Mouse (Mus musculus): ENCODE measurements at regions not wholly inside any gene's neighbourhood (a gene's known extent, or its start where the extent isn't known, plus 50 kb on each side); places are given as distances from the start of the nearest gene placed in this dataset.
A peak's percentile ranks its signal among the peaks of the same experiment; 100 is the strongest.
"Not testable (repeated sequence)": the region's sequence is repeated elsewhere in the genome, so short reads cannot be mapped to it uniquely, and the experiment has no call there.

GRCm38 (mm10) chr2:129912556-129912955 is 99.6 kb upstream of the Tgm3 start:
- no peak overlapping the region for H3K27ac ChIP-seq
- no peak overlapping the region for H3K4me2 ChIP-seq
- WGBS: 85% methylated on average over 8 of the region's 8 CpGs
- peaks cover 21% of the 10 kb centered on the region for H3K4me1 ChIP-seq
- H3K27me3 ChIP-seq: no peaks in the 10 kb centered on the region
- no peaks in the 10 kb centered on the region for H3K9me3 ChIP-seq
- ATAC-seq (ENCODE audit: low FRiP score): no peak
- no peaks in the 10 kb centered on the region for H3K36me3 ChIP-seq (replicated peaks)
- H3K4me3 ChIP-seq (replicated peaks): no peak overlapping the region
- H3K9ac ChIP-seq: no peak overlapping the region

- Histone ChIP-seq H3K36me3 (replicated peaks) (no peaks in the 10 kb centered on the region), H3K4me3 (replicated peaks) (no peak overlapping the region), H3K27me3 (no peaks in the 10 kb centered on the region), H3K4me1 (peaks cover 14% of the 10 kb centered on the region), H3K9me3 (no peaks in the 10 kb centered on the region), H3K9ac (no peak overlapping the region), H3K27ac (no peak overlapping the region), H3K4me2 (no peak overlapping the region)
- 91% methylated on average over 8 of the region's 8 CpGs for WGBS
- no peak for ATAC-seq (ENCODE audit: low FRiP score)
Measured at GRCm38 (mm10) chr2:129914261-129914660, 97.9 kb upstream of the Tgm3 start.

- 0 out of 2 replicates have a peak, but pooled peaks cover 2% of the 10 kb centered on the region for H3K4me1 ChIP-seq
- 95% methylated on average over 7 of the region's 7 CpGs for WGBS
- no peak overlapping the region for H3K4me2 ChIP-seq
- no peaks in the 10 kb centered on the region for H3K9me3 ChIP-seq
- no peak overlapping the region for H3K27ac ChIP-seq
- H3K9ac ChIP-seq: no peak overlapping the region
- no peaks in the 10 kb centered on the region for H3K27me3 ChIP-seq
- H3K4me3 ChIP-seq (replicated peaks): no peak overlapping the region
- H3K36me3 ChIP-seq (replicated peaks): no peaks in the 10 kb centered on the region
- ATAC-seq (ENCODE audit: low FRiP score): no peak
Measured at GRCm38 (mm10) chr2:129916411-129916810, 95.7 kb upstream of the Tgm3 start.

- Histone ChIP-seq H3K36me3 (replicated peaks) (no peaks in the 10 kb centered on the region), H3K4me1 (no peaks in the 10 kb centered on the region), H3K9me3 (no peaks in the 10 kb centered on the region), H3K27me3 (no peaks in the 10 kb centered on the region), H3K4me2 (no peak overlapping the region), H3K27ac (no peak overlapping the region), H3K9ac (no peak overlapping the region), H3K4me3 (replicated peaks) (no peak overlapping the region)
- ATAC-seq (ENCODE audit: low FRiP score): no peak
- 86% methylated on average over 9 of the region's 9 CpGs for WGBS
Measured at GRCm38 (mm10) chr2:129918141-129918790, 93.9 kb upstream of the Tgm3 start.

GRCm38 (mm10) chr2:129919551-129919950 is 92.6 kb upstream of the Tgm3 start:
- Histone ChIP-seq H3K9me3 (no peaks in the 10 kb centered on the region), H3K36me3 (replicated peaks) (no peaks in the 10 kb centered on the region), H3K4me3 (replicated peaks) (no peak overlapping the region), H3K9ac (no peak overlapping the region), H3K27ac (no peak overlapping the region), H3K27me3 (no peaks in the 10 kb centered on the region), H3K4me1 (no peaks in the 10 kb centered on the region), H3K4me2 (no peak overlapping the region)
- 90% methylated on average over 4 of the region's 4 CpGs for WGBS
- ATAC-seq (ENCODE audit: low FRiP score): no peak

- H3K4me2 ChIP-seq: no peak overlapping the region
- no peak for ATAC-seq (ENCODE audit: low FRiP score)
- no peak overlapping the region for H3K4me3 ChIP-seq (replicated peaks)
- no peak overlapping the region for H3K27ac ChIP-seq
- no peaks in the 10 kb centered on the region for H3K4me1 ChIP-seq
- no peaks in the 10 kb centered on the region for H3K27me3 ChIP-seq
- no peaks in the 10 kb centered on the region for H3K9me3 ChIP-seq
- no peaks in the 10 kb centered on the region for H3K36me3 ChIP-seq (replicated peaks)
- no peak overlapping the region for H3K9ac ChIP-seq
- 89% methylated on average over 2 of the region's 2 CpGs for WGBS
Measured at GRCm38 (mm10) chr2:129927218-129927617, 84.9 kb upstream of the Tgm3 start.

GRCm38 (mm10) chr2:129933578-129933977 is 78.6 kb upstream of the Tgm3 start:
- 85% methylated on average over 1 of the region's 1 CpGs for WGBS
- Histone ChIP-seq H3K27me3 (no peaks in the 10 kb centered on the region), H3K9me3 (no peaks in the 10 kb centered on the region), H3K9ac (no peak overlapping the region), H3K36me3 (replicated peaks) (no peaks in the 10 kb centered on the region), H3K4me1 (no peaks in the 10 kb centered on the region), H3K4me2 (no peak overlapping the region), H3K4me3 (replicated peaks) (no peak overlapping the region), H3K27ac (no peak overlapping the region)
- ATAC-seq (ENCODE audit: low FRiP score): no peak

GRCm38 (mm10) chr2:129942824-129943223 is 69.3 kb upstream of the Tgm3 start:
- Histone ChIP-seq H3K9me3 (no peaks in the 10 kb centered on the region), H3K4me2 (no peak overlapping the region), H3K4me1 (0 out of 2 replicates have a peak, but pooled peaks cover 2% of the 10 kb centered on the region), H3K4me3 (replicated peaks) (no peak overlapping the region), H3K27me3 (no peaks in the 10 kb centered on the region), H3K9ac (no peak overlapping the region), H3K27ac (no peak overlapping the region), H3K36me3 (replicated peaks) (no peaks in the 10 kb centered on the region)
- no peak for ATAC-seq (ENCODE audit: low FRiP score)
- WGBS: 89% methylated on average over 4 of the region's 4 CpGs

- no peak for ATAC-seq (ENCODE audit: low FRiP score)
- Histone ChIP-seq H3K36me3 (replicated peaks) (no peaks in the 10 kb centered on the region), H3K9ac (0 out of 2 replicates have a peak overlapping the region, but pooled peaks have one; percentile 33), H3K27ac (no peak overlapping the region), H3K4me2 (peak overlapping the region; percentile 47), H3K4me3 (replicated peaks) (peak overlapping the region; percentile 21), H3K9me3 (no peaks in the 10 kb centered on the region), H3K4me1 (0 out of 2 replicates have a peak, but pooled peaks cover 6% of the 10 kb centered on the region), H3K27me3 (no peaks in the 10 kb centered on the region)
- 35% methylated on average over 20 of the region's 20 CpGs for WGBS
Measured at GRCm38 (mm10) chr2:129947847-129948553, 64.1 kb upstream of the Tgm3 start.

- WGBS: 93% methylated on average over 6 of the region's 6 CpGs
- H3K4me1 ChIP-seq; H3K9me3 ChIP-seq; H3K36me3 ChIP-seq (replicated peaks); H3K9ac ChIP-seq; H3K4me2 ChIP-seq; H3K27ac ChIP-seq; H3K4me3 ChIP-seq (replicated peaks); H3K27me3 ChIP-seq; ATAC-seq (ENCODE audit: low FRiP score): not testable (repeated sequence)
Measured at GRCm38 (mm10) chr2:129949786-129950185, 62.4 kb upstream of the Tgm3 start.

GRCm38 (mm10) chr2:129952486-129952885 is 59.7 kb upstream of the Tgm3 start:
- ATAC-seq (ENCODE audit: low FRiP score): no peak
- no peak overlapping the region for H3K9ac ChIP-seq
- WGBS: 87% methylated on average over 4 of the region's 4 CpGs

GRCm38 (mm10) chr2:129955260-129955691 is 56.9 kb upstream of the Tgm3 start:
- 85% methylated on average over 8 of the region's 8 CpGs for WGBS
- ATAC-seq (ENCODE audit: low FRiP score): no peak
- H3K36me3 ChIP-seq (replicated peaks): no peaks in the 10 kb centered on the region

More at GRCm38 (mm10) chr2:129952486-129952885, 59.7 kb upstream of the Tgm3 start:
- Histone ChIP-seq H3K27ac (no peak overlapping the region), H3K9me3 (no peaks in the 10 kb centered on the region), H3K36me3 (replicated peaks) (no peaks in the 10 kb centered on the region), H3K27me3 (no peaks in the 10 kb centered on the region), H3K4me3 (replicated peaks) (no peak overlapping the region), H3K4me2 (no peak overlapping the region), H3K4me1 (0 out of 2 replicates have a peak, but pooled peaks cover 6% of the 10 kb centered on the region)

GRCm38 (mm10) chr2:129958120-129958519 is 54.0 kb upstream of the Tgm3 start:
- no peaks in the 10 kb centered on the region for H3K27me3 ChIP-seq
- no peak overlapping the region for H3K27ac ChIP-seq
- 76% methylated on average over 3 of the region's 3 CpGs for WGBS
- H3K9ac ChIP-seq: no peak overlapping the region
- H3K36me3 ChIP-seq (replicated peaks): no peaks in the 10 kb centered on the region
- no peaks in the 10 kb centered on the region for H3K4me1 ChIP-seq
- no peak for ATAC-seq (ENCODE audit: low FRiP score)
- no peak overlapping the region for H3K4me3 ChIP-seq (replicated peaks)
- H3K4me2 ChIP-seq: no peak overlapping the region
- no peaks in the 10 kb centered on the region for H3K9me3 ChIP-seq

More at GRCm38 (mm10) chr2:129955260-129955691, 56.9 kb upstream of the Tgm3 start:
- Histone ChIP-seq H3K9me3 (no peaks in the 10 kb centered on the region), H3K4me3 (replicated peaks) (no peak overlapping the region), H3K4me2 (no peak overlapping the region), H3K9ac (no peak overlapping the region), H3K4me1 (no peaks in the 10 kb centered on the region), H3K27ac (no peak overlapping the region), H3K27me3 (no peaks in the 10 kb centered on the region)
